Mouse (Mus musculus) CD4-positive, CD25-positive, alpha-beta regulatory T cell, adult 9 weeks (primary cell): ENCODE data around the gene Rgcc. TPM values are rescaled to one million over a fixed set of nuclear protein-coding genes. Genes with fewer than 3 reads are reported as not detected.

Experiments used
- polyA plus RNA-seq: library from polyadenylated mRNA; unstranded; fragments of 100-300 nt; shearing (Covaris generic); gene quantifications from one replicate; pipeline ENCODE4 v1.2.1, GENCODE M21; 2017

Gene Rgcc
- 13.5 TPM for polyA plus RNA-seq

GRCm38 (mm10) chr14:79301466-79301875 is at the start of gene Rgcc:
TSS of gene Rgcc (minus strand) at chr14:79301645.

Other genes starting within 250 kb of the Rgcc start
- gene Zfp957, start 54.3 kb downstream of the Rgcc start, polyA plus RNA-seq: not detected
- 58.4 TPM for gene Naa16, start 89.1 kb upstream of the Rgcc start, polyA plus RNA-seq
- gene Mtrf1, start 96.1 kb upstream of the Rgcc start, polyA plus RNA-seq: 6.4 TPM
- 2.1 TPM for gene Kbtbd7, start 124.9 kb upstream of the Rgcc start, polyA plus RNA-seq
- 0.14 TPM for gene Kbtbd6, start 150.2 kb upstream of the Rgcc start, polyA plus RNA-seq
- 198 TPM for gene Elf1, start 179.5 kb upstream of the Rgcc start, polyA plus RNA-seq
- gene Wbp4, start 179.9 kb upstream of the Rgcc start, polyA plus RNA-seq: 36.8 TPM